Mouse (Mus musculus) testis, adult 10 weeks (tissue): ENCODE results near the gene Polr2i. TPM values are rescaled to one million over a fixed set of nuclear protein-coding genes. Genes with fewer than 3 reads are reported as not detected.

Experiments
- polyA plus RNA-seq: library from polyadenylated mRNA; stranded (reverse); fragments of 350-450 nt; fragmentation: Illumina TruSeq; extraction: RNeasy Lipid Tissue Mini Kit (QIAGEN cat#74804); gene quantifications from one replicate; pipeline ENCODE4 v1.2.3, GENCODE M21; 2014; ENCODE audit warnings: low read depth, low replicate concordance

Polr2i gene
- 3.9 TPM for polyA plus RNA-seq

GRCm38 (mm10) chr7:30231669-30232454, at the start of gene Polr2i, which contains the start of gene Tbcb:
Gene Polr2i (plus strand): TSS chr7:30231948.
Gene Tbcb (minus strand): TSS chr7:30232272.

GRCm38 (mm10) chr7:30183879-30184289, 47.9 kb upstream of the Polr2i start, which contains the start of gene Cox7a1:
Gene Cox7a1 (plus strand): TSS chr7:30184144.

GRCm38 (mm10) chr7:30198481-30198971, 33.2 kb upstream of the Polr2i start, which contains the start of gene Capns1:
Gene Capns1 (minus strand): TSS chr7:30198811.

GRCm38 (mm10) chr7:30235625-30236024, 3.9 kb downstream of the Polr2i start, which contains the start of gene Ovol3:
Gene Ovol3 (minus strand): TSS chr7:30235725.

DNA sequence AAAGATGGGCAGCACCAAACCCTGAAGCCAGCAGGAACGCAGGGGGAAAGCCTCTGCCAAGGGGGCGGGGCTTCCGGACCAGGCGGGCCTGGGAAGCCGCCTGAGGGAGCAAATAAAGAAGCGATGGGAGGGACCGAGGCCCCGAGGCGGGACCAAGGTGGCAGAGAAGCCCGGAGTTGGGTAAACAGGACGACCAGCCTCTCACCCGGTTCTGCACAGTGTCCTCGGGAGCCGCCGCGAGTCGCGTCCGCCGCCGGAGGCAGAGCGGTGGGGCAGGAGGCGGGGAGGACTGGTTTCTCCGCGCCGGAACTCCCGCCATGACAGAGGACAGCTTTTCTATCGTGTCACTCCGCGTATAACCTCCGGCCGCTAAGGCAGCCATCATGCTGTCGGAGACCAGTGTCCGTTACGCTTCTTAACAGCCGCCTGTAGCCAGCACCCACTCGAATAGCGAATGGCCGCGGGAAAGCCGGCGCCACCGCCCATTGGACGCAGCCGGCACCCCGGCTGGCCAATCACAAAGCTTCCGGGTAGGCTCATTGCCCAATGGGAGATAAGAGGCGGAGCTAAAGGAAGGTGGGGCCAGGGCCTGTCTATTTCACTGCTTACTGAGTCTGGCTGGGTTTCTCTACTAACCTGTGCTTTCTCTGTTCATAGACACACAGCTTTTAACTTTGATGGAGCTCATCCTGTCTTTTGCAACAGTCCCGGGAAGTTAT, 48.4 kb downstream of the Polr2i start, which contains the start of the genes Thap8 and Wdr62:
Gene Thap8 (plus strand): TSS at position 144 of the 719 bp plus-strand sequence.
Gene Wdr62 (minus strand): TSS at position 469 of the 719 bp plus-strand sequence.

Other genes starting within 250 kb of the Polr2i start
- gene Zfp568, start 248.0 kb upstream of the Polr2i start, polyA plus RNA-seq: 3.3 TPM
- gene Zfp14, start 180.6 kb upstream of the Polr2i start, polyA plus RNA-seq: 2.4 TPM
- gene Zfp82, start 159.0 kb upstream of the Polr2i start, polyA plus RNA-seq: 2.5 TPM
- gene Gm26920, start 141.5 kb upstream of the Polr2i start, polyA plus RNA-seq: 0.41 TPM
- gene Zfp566, start 141.4 kb upstream of the Polr2i start, polyA plus RNA-seq: 1.9 TPM
- gene Zfp260, start 137.2 kb upstream of the Polr2i start, polyA plus RNA-seq: 31.7 TPM
- gene Zfp382, start 110.0 kb upstream of the Polr2i start, polyA plus RNA-seq: 11.5 TPM
- 13.3 TPM for gene Zfp146, start 62.2 kb upstream of the Polr2i start, polyA plus RNA-seq
- 0.74 TPM for gene Cox7a1, start 47.8 kb upstream of the Polr2i start, polyA plus RNA-seq
- 117 TPM for gene Capns1, start 33.1 kb upstream of the Polr2i start, polyA plus RNA-seq
- gene Tbcb, start 324 bp downstream of the Polr2i start, polyA plus RNA-seq: 8.5 TPM
- gene Ovol3, start 3.8 kb downstream of the Polr2i start, polyA plus RNA-seq: not detected
- gene Thap8, start 48.1 kb downstream of the Polr2i start, polyA plus RNA-seq: 0.63 TPM
- 22.5 TPM for gene Wdr62, start 48.5 kb downstream of the Polr2i start, polyA plus RNA-seq
- 9.1 TPM for gene Clip3, start 59.8 kb downstream of the Polr2i start, polyA plus RNA-seq
- gene Alkbh6, start 76.8 kb downstream of the Polr2i start, polyA plus RNA-seq: 1.8 TPM
- 0.78 TPM for gene Syne4, start 82.9 kb downstream of the Polr2i start, polyA plus RNA-seq
- 0.57 TPM for gene E130208F15Rik, start 89.8 kb downstream of the Polr2i start, polyA plus RNA-seq
- gene Sdhaf1, start 91.9 kb downstream of the Polr2i start, polyA plus RNA-seq: 2.2 TPM
- not detected for gene Lrfn3, start 130.8 kb downstream of the Polr2i start, polyA plus RNA-seq
- not detected for gene Tyrobp, start 181.8 kb downstream of the Polr2i start, polyA plus RNA-seq
- gene Hcst, start 187.9 kb downstream of the Polr2i start, polyA plus RNA-seq: not detected
- 0.10 TPM for gene Nfkbid, start 189.8 kb downstream of the Polr2i start, polyA plus RNA-seq
- gene Aplp1, start 213.6 kb downstream of the Polr2i start, polyA plus RNA-seq: 1.3 TPM
- gene Kirrel2, start 225.7 kb downstream of the Polr2i start, polyA plus RNA-seq: not detected
- gene Nphs1, start 226.4 kb downstream of the Polr2i start, polyA plus RNA-seq: 0.07 TPM